Mouse (Mus musculus): ENCODE measurements around the gene Chmp6.

The Chmp6 gene

DNA sequence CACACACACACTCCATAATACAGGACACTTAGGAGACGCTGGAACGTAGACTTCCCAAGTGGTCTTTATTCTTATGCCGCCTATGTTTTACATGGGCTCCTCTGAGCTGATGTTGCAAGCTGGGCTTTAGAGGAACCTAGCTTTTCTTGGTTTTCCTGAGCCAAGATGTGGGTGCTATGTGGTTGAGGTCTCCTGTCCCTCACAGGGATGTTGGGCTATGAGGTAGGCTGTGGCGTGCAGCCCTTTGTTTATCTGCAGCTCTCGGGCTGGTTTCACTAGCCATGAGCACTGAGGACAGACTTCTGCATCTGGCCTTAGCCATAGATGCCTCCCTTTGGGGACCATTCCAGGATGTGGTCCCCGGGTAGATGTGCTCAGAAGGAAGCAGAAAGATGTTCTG is 47.4 kb downstream of the Chmp6 start:
- DNase-seq, result no peak

DNA sequence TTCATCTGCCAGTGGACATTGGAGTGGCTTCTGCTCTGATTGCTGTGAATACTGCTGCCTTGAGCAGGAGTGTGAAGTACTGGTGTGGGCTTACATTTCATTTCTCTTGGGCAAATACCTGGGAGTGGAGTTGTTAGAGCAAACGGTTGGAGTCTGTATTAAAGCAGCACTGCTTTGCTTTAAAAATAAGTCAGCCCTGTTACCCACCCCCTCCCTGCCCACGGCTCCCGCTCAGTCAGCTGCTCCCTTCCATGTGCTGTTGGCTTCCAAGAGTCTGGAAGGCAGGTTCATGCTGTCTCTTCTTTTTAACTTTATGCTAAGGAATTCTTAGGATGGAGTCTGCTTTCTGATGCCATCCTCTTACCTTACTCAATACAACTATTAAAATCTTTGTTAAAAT is 48.3 kb downstream of the Chmp6 start:
- DNase-seq, result no peak

DNA sequence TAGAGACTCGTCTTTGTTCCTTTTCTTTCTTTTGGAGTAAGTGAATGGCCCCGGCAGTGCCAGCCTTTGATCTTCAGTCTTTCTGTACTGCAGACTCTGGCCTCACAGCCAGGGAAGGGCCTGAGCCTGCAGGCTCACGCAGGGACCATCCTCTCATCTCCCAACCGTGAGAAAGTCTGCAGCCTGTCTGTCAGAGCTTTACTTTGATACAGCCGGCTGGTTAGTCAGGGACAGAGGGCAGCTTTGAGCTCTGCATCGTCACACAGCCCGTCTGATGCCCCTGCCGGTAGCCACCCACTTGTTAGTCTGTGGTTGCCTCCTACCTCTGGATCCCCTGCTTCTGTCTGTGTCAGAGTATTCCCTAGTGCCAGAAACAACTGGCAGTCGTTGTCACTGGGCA is 51.8 kb downstream of the Chmp6 start:
- DNase-seq, result no peak

DNA sequence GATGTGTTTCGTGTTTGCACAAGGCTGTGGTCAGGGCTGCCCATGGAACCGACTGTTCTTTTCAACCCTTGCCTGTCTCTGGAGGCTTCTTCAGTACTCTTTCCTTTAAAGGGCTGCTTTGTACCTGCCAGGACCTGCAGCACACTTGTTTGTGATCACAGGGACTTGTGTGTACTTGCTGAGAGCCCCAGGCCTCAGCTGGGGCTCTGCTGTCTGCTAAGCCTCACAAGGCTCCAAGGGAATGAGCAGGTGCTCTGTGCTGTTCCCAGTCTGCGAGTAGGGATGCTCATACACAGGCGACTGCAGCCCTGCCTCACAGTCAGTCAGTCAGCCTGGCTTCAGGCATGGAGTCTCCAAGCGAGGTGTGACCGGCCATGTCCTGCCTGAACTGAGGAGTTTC is 53.1 kb downstream of the Chmp6 start:
- no peak for DNase-seq

DNA sequence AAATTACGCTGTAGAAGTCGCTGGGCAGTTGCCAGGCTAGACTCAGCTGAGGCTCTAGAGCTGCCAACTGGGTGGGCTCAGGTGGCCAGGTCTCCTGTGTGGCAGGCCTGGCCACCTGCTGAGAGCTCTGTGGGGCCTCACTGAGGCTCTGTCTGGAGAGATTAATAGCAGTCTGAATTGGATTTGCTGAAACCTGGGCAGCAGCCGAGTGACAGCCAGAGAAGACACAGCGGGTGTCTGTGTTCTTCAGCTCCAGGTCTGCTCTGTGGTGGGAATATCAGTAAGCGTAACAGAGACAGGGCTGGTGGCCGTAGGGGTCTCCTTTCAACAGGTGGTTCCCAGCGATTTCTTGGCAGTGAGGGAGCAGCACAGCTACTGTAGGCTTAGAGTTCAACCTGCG is 54.2 kb downstream of the Chmp6 start:
- no peak for DNase-seq

DNA sequence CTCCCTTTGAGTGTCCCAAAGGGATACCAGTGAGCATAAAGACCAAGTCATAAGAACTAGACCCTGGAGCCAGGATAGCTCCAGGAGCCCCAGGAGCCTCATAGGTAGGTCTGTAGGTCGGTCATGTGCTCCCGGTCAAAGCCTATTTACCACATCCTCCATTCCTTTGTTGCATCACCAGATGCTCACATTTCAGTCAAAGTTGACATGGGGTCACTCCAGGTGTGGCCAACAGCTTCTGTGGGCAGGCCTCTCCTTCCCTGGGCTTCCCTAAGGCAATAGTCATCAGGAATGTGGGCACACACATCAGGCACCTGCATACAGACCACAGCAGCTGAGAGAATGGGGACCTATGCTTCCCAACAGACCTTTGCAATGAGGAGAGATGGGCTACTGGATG is 54.7 kb downstream of the Chmp6 start:
- DNase-seq, result no peak
